Mouse (Mus musculus) lung, adult 2 months (tissue): ENCODE data around the gene Map2k3. TPM values are rescaled to one million over a fixed set of nuclear protein-coding genes. Genes with fewer than 3 reads are reported as not detected.

Experiments used
- DNase-seq: peaks from one replicate; pipeline ENCODE4 v3.0.0; 2022
- H3K4me1 ChIP-seq: fragments of 200-500 bp; 2 replicates; pipeline ENCODE4 v1.6.1; 2011; ENCODE audit warnings: low read length; ENCODE audit not compliant: control insufficient read depth, insufficient read depth
- H3K4me3 ChIP-seq: fragments of 200-500 bp; replicated peaks from 2 replicates; pipeline ENCODE3; 2011; ENCODE audit warnings: low read depth, mild to moderate bottlenecking, control low read depth, low read length; ENCODE audit errors: extremely low read depth
- CTCF ChIP-seq: fragments of 200-500 bp; IDR thresholded peaks from 2 replicates; pipeline ENCODE4 v1.5.1; 2011; ENCODE audit warnings: mild to moderate bottlenecking, low read length, control low read depth; ENCODE audit not compliant: insufficient read depth
- POLR2A ChIP-seq: fragments of 200-500 bp; IDR thresholded peaks from 2 replicates; pipeline ENCODE4 v1.6.1; 2011; ENCODE audit warnings: low read depth, mild to moderate bottlenecking, control low read depth, low read length, borderline replicate concordance; ENCODE audit errors: extremely low read depth
- WGBS: fragments of 180-500 bp; shearing (Covaris S2); methylation state at CpG from one replicate; pipeline ENCODE4 v1.1.7; 2018; 5-methylcytosine and 5-hydroxymethylcytosine counted together
- polyA plus RNA-seq: library from polyadenylated mRNA; depleted of rRNA; stranded (reverse); fragments of >200 nt; gene quantifications from 2 replicates; pipeline ENCODE4 v1.2.3, GENCODE M21; 2012

Map2k3 gene
- polyA plus RNA-seq, 1 experiment: 48.0 TPM

DNA sequence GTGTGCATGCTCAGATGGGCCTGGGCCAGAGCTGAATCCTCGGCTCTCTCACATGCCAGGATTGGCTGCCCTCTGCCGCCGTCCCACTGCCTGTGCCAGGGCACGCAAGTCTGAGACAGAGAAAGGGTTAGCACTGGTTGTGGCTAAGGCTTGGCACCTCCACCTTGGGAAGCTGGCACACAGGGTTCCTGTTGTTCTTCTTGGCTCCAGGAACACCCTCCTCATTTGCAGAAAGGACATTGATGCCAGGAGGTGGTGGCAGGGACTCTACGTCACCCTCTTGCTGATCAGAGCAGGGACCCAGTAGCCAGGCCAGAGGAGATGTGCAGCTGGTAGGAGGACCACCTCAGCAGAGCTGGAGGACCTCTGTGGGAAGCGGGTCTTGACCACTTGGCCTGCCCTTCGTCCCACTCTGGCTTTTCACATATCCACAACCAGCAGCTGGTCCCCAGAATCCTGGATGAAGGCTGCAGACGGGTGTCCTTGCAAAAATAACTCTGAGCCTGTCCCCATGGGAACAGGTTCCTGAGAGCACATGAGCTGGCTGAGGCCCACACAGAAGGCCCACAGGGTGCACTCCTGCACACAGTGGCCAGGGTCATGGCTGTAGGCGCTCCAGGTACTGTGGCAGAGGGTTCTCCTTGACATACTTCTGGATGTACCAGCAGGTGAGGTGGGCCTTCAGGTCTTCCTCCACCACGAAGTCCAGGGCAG lies 26.3 kb upstream of the Map2k3 start:
- TF ChIP-seq CTCF (no peak), POLR2A (no peak)
- Histone ChIP-seq H3K4me3 (no peak overlapping the region), H3K4me1 (peaks cover 4% of the 10 kb centered on the region)
- no peak for DNase-seq
- WGBS: 87% methylated on average over 10 of the region's 10 CpGs

- TF ChIP-seq POLR2A: no peak
- no peak for TF ChIP-seq CTCF
- no peak for DNase-seq
- WGBS: 84% methylated on average over 4 of the region's 4 CpGs
- Histone ChIP-seq H3K4me3 (no peak overlapping the region), H3K4me1 (peaks cover 4% of the 10 kb centered on the region)
Measured at GRCm38 (mm10) chr11:60906449-60906848, 25.4 kb upstream of the Map2k3 start.

- 71% methylated on average over 3 of the region's 3 CpGs for WGBS
- peaks cover 16% of the 10 kb centered on the region for H3K4me1 ChIP-seq
- no peak for TF ChIP-seq CTCF
- no peak for TF ChIP-seq POLR2A
- no peak for DNase-seq
- no peak overlapping the region for H3K4me3 ChIP-seq
Measured at GRCm38 (mm10) chr11:60908073-60908472, 23.8 kb upstream of the Map2k3 start.

DNA sequence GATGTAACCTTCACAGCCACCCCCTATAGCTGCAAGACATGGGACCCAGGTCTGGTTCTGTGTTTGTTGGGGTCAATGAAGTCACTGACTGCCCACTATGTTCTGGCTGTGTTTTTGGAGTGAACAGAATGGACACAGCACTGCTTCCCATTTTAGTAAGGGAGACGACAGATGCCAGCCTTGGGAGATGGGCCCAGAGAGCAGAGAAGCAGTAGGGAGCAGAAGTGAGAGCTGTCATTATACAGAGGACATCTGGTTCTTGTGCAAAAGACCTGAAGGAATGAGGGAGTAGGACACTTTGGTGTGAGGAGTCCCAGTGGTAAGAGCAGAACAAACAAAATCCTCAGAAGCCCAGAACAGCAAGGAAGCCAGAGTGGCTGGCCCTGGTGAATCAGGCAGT lies 22.2 kb upstream of the Map2k3 start:
- 61% methylated on average over 1 of the region's 1 CpGs for WGBS
- peaks cover 16% of the 10 kb centered on the region for H3K4me1 ChIP-seq
- DNase-seq: no peak
- H3K4me3 ChIP-seq: no peak overlapping the region
- TF ChIP-seq POLR2A (no peak), CTCF (no peak)

- TF ChIP-seq CTCF: no peak
- no peak for TF ChIP-seq POLR2A
- Histone ChIP-seq H3K4me1 (peaks cover 16% of the 10 kb centered on the region), H3K4me3 (peak overlapping the region; percentile 74)
- no peak for DNase-seq
- 16% methylated on average over 7 of the region's 7 CpGs for WGBS
Measured at GRCm38 (mm10) chr11:60912525-60912973, 19.3 kb upstream of the Map2k3 start.

- TF ChIP-seq POLR2A: peak; percentile 46; the same call in 1 of the 2 replicates
- TF ChIP-seq CTCF: no peak
- peak; percentile 92 for DNase-seq
- WGBS: under 1% methylated on average over 86 of the region's 86 CpGs
- peaks cover 16% of the 10 kb centered on the region for H3K4me1 ChIP-seq
- H3K4me3 ChIP-seq: peak overlapping the region; percentile 74
Measured at GRCm38 (mm10) chr11:60913301-60914196, 18.3 kb upstream of the Map2k3 start.

DNA sequence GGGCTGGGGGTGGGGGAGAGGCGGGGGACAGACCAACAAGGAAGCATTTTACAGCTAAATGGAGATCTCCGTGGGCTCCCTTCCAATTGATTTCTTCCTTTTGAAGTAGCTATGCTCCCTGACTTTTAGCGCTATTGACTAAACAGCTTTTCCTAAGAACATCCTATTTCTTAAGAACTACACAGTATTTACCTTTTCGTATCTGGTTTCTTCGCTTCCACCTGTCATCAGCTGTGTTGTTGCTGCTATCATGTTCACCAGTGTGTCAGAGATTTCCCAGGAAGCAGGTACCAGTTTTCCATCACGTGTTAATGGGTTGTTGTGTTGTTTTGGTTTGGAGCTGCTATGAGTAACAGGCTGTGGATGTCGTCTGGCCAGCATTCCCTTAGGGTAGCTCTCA lies 17.3 kb upstream of the Map2k3 start, which contains the start of gene Natd1:
Natd1 (minus strand) TSS at position 260 of the 400 bp plus-strand sequence.
- peaks cover 16% of the 10 kb centered on the region for H3K4me1 ChIP-seq
- WGBS: 30% methylated on average over 7 of the region's 7 CpGs
- H3K4me3 ChIP-seq: peak within 1 kb of the TSS; percentile 74
- no peak for DNase-seq
- TF ChIP-seq CTCF: no peak
- no peak for TF ChIP-seq POLR2A

- WGBS: 65% methylated on average over 4 of the region's 4 CpGs
- no peak for TF ChIP-seq CTCF
- TF ChIP-seq POLR2A: no peak
Measured at GRCm38 (mm10) chr11:60915201-60915600, 16.6 kb upstream of the Map2k3 start.

DNA sequence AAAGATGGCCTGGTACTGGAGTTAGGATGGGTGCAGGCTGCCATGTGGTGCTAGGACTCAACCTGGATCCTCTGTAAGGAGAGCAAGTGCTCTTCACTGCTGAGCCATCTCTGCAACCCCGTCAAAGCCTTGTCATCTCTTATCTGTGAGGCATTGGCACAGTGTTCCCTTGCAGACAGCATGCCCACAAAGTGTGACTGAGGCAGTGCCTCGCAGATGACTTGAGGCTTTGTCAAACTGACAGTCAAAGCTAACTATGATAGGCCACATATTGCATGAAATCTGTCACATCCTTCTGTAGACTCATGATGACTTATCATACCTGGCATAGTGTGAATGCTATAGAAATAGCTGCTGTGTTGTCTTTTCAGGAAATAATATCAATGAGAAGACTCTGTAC lies 11.8 kb upstream of the Map2k3 start:
- no peak overlapping the region for H3K4me3 ChIP-seq
- H3K4me1 ChIP-seq: no peaks in the 10 kb centered on the region
- no peak for TF ChIP-seq CTCF
- TF ChIP-seq POLR2A: no peak
- WGBS: 67% methylated on average over 2 of the region's 2 CpGs
- DNase-seq: no peak

More at GRCm38 (mm10) chr11:60915201-60915600, 16.6 kb upstream of the Map2k3 start:
- DNase-seq: no peak
- peaks cover 12% of the 10 kb centered on the region for H3K4me1 ChIP-seq
- no peak overlapping the region for H3K4me3 ChIP-seq
